Mouse (Mus musculus): Measurements from ENCODE around the gene Prdm11.
A peak's percentile ranks its signal among the peaks of the same experiment; 100 is the strongest.

Gene Prdm11

GRCm38 (mm10) chr2:92958640-92959039 is 87.3 kb downstream of the Prdm11 start:
- DNase-seq = no peak

- DNase-seq = no peak
These were observed 89.0 kb downstream of the Prdm11 start for GRCm38 (mm10) chr2:92956943-92957342.

DNA sequence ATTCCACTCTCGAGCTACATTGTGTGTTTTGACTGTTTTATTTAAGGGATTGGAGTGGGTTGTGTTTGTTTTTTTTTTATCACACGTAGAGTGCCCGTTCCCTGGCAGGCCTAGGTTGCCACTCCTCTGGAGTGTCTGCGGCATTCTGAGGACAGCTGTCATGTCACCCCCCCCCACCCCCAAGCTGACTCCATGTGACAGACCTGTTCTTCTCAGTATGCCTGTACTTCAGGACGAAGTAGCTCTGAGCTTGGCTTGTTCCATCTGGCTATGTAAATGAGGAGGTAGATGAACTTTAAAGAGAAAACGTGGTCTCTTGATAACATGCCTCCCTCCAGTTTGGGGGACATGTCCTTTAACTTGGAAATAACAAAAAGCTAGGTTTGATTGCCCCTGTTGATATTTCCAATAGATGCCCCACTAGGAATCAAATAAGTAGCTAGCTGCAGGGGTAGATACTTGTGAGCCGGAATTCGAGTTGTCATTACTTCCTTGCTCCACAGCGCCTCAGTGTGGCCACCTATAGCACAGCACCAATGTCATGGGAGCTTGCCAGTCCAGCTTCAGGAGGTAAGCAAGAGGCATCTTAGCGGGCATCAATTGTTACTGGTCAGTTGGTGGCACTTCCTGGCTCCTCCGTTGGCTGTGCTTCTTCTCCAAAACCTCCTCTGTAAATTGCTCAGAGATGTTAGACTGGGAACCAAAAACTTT is 91.4 kb downstream of the Prdm11 start:
- DNase-seq = peak; percentile 94

DNA sequence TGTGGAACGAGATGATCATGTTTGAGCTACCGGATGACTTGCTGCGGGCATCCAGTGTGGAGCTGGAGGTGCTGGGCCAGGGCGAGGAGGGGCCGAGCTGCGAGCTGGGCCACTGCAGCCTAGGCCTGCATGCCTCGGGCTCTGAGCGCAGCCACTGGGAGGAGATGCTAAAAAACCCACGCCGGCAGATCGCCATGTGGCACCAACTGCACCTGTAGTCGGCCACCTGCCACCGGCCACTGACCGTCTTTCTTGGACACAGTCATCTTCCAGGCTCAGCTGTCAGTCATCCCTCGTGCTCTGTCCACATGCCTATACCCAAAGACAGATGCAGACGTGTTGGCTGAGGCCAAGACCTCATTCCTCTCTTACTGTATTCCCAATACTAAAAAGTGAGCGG is 92.5 kb downstream of the Prdm11 start:
- DNase-seq = peak; percentile 86

DNA sequence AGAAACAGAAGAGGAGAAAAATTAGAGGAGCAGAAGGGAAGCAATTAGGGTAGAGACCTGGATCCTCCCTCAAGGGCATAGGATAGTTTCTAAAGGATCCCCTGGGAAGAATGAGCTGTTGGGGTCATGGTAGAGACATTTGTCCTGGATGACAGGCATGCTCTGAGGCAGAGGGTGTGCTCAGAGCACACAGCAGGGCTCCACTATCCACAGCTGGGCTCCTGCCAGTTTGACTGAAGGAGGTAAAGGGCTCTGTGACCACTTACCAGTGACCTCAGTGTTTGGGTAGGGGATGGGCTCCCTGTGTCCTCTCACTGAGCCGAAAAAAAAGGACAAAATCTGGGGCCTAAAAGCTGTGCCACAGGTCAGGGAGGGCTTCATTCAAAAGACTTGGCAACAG is 96.4 kb downstream of the Prdm11 start:
- DNase-seq = no peak

GRCm38 (mm10) chr2:92948699-92949300 is 97.2 kb downstream of the Prdm11 start:
- DNase-seq = no peak

- peak; percentile 36 for DNase-seq
These were observed 97.8 kb downstream of the Prdm11 start for GRCm38 (mm10) chr2:92947981-92948698.

DNA sequence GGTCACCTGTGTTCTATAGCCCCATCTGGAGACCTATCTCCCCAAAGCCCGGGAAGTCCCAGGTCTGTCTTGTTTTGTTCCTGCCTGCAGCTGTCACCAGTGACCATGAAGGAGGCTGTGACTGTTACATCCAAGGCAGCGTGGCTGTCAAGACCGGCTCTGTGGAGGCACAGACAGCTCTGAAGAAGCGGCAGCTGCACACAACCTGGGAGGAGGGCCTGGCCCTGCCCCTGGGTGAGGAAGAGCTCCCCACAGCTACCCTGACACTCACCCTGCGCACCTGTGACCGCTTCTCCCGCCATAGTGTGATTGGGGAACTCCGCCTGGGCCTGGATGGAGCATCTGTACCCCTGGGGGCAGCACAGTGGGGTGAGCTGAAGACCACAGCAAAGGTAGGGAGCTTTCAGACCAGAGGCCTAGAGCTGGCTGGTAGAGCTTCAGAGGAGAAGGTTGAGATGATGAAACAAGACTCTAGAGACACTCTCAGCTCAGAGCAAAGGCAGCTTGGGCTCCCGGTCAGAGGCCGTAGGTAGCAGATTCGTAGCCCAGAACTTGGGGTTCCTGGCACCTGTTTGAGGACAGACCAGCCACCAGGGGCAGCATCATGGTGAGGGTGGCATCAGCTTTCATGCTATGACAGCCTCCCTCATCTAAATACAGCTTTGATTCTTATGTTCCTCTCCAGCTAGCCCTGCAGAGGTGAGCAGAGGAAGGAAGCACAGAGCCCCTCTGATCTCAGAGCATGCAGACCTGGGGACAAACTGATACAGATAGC is 100.0 kb downstream of the Prdm11 start:
- peak; percentile 18 for DNase-seq

DNA sequence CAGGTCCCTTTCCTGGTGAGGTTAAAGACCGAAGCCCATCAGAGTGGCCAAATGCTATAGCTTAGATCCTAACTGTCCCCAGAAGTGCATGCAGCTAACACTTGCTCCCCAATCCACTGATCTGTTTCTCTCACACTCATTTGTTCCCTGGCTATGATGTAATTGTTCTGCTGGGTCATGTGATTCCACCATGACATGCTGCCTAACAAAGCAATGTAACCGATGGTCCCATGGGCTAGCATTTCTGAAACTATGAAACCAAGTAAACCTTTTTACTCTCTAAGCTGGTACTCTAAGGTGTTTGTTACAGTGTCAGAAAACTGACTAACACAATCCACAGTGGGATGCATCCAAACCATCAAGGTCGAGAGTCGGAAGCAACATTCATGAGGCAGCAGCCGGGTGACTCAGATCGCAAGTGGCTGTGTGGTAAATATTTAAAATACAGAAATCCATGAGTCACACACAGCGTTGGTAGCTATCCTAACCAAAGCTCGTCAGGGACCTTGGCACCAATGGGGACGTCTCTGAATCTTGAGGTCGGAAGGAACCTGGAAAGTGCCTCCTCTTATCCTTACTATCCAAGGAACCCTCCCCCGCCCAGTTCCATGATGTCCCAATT is 100.7 kb downstream of the Prdm11 start:
- peak; percentile 9 for DNase-seq

GRCm38 (mm10) chr2:92944356-92944755 is 101.6 kb downstream of the Prdm11 start:
- no peak for DNase-seq

GRCm38 (mm10) chr2:92943406-92943805 is 102.6 kb downstream of the Prdm11 start:
- no peak for DNase-seq

DNA sequence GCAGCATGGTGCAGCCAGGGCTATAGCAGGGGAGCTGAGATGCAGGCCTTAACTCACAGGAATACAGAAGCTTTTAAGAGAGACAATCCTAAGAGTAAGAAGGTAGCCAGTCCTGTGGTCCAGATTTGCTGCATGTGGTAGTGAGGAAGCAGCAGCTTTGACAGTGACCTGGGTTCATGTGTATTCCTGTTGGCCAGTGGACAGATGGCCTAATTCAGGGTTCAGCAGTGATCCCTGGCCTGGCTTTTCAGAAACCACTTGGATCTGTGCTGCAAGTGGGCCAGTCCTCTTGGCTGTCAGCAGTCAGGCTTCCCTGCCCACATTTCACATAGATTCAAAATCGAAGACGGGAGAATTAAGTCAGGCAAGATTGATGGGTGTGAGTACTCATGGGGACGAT is 104.5 kb downstream of the Prdm11 start:
- DNase-seq = peak; percentile 71

GRCm38 (mm10) chr2:92940963-92941362 is 105.0 kb downstream of the Prdm11 start:
- no peak for DNase-seq

DNA sequence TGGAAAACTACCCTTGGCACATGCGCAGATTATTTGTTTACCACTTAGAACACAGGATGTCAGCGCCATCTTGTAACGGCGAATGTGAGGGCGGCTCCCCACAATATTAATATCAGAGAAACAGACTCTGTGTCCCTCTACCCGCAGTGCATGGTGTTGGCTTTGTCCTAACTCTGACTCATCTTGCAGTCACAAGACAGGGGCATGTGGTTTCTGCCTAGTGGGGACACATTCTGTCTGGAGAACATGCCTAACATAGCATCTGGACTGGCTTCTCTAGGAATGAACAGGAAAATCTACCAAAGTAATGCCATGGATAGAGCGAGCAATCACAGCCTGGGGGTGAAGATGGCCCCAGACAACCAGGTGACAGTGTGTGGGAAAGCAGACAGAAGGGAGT is 107.1 kb downstream of the Prdm11 start:
- DNase-seq = no peak

DNA sequence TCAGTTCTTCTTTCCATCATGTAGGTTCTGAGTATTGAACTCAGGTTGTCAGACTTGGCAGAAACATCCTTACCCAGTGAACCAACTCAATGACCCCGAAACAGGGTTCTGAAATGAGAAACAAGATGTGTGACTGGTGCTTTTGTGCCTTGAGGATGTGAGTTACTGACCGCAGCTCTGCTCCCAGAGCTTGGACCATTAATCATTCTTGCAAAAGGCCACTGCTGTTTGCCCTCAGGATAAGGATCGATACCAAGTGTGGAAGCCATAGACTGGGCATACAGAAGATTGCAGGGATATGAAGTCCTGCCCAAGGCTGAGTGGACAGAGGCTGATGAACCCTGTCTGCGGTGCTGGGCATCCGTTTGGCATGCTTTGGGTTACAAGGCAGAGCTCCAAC is 107.9 kb downstream of the Prdm11 start:
- DNase-seq = no peak

- peak; percentile 95 for DNase-seq
These were observed 110.5 kb downstream of the Prdm11 start for GRCm38 (mm10) chr2:92935483-92935882.

DNA sequence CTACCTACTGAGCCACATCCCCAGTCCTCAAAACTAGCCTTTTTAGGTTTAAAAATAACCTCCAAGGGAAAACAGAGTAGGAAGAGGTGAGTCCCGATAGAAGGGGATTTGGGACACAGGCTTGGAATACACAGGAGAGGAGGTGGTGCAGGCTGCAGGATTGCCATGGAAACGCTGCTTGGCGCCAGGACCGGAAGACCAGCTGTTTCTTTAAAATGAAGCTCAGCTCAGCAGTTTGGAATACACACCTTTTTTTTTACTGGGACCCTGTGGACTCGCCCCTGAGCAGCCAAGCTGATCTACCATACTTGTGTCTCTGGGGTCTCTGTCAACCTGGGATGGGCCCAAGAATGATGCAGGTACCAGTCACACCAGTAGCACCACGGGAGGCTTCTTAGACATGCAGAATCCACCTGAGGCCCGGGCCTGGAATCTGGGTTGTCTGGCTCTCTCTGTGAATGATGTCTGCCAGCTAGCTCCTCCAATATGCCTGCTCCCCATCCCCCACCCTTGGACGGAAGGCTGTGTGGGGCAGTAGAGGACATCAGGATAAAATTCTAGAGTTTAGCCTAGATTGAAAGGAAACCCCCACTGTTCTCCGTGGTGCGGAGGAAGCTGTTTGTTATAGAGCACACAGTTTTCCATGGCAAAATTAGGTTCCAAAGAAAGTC is 111.5 kb downstream of the Prdm11 start:
- peak; percentile 73 for DNase-seq

DNA sequence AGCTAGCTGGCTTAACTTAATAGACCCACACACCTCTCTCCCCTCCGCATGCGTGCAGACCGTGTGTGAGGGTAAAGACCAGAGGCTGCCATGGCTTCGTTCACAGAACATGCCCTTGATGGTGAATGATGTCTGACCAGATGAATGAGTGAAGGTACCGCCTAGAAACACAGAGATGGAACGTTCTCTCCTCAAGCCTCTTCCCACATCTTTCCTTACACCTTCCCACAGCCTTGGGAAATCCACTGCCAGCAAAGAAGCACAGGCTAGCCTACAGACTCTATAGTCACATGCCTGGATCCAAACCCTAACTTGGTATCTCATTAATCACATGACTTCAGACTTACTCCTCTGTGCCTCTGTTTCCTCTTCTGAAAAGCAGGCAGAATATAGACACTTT is 112.6 kb downstream of the Prdm11 start:
- no peak for DNase-seq

DNA sequence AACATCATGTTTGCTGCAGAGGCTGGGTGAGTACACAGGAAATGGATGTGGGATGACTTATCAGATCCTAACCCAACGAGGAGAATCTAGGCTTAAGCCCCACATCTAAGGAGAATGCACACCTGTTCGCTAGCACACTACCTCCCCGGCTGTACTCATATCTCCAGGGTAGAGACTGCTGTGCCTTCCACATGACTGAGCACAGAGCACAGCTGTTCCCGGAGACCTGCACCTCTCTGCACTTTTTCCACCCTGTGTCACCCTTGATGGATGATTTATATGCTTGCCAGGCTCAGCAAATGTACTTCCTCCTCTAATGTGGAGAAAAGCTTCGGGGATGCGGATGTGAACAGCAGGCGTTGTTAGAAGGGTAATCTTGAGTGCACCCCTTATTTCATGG is 114.9 kb downstream of the Prdm11 start:
- DNase-seq = no peak

GRCm38 (mm10) chr2:92929696-92930095 is 116.3 kb downstream of the Prdm11 start:
- no peak for DNase-seq

- no peak for DNase-seq
These were observed 121.2 kb downstream of the Prdm11 start for GRCm38 (mm10) chr2:92924677-92925259.

DNA sequence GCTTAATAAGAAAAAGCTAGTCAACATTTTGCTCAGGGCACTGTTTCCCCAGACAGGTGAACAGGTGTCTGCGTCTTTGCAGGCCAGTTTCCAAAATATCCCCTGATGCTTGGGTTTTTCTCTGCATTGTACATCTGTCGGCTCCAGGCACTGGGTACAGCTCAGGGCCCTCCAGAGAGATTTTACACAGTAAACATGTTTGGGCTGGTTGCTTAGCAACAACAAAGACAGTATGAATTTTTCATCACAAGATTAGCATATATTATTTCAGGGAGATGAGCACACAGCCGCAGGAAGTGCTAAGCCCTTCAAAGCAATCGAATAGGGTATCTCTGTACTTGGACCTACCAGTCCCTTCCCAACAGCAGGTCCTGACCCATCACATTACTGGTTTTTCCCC is 125.3 kb downstream of the Prdm11 start:
- DNase-seq = no peak
